Mouse (Mus musculus) mouse trophoblast stem cell (cell line): ENCODE measurements around the gene Cdc27.
"Not testable (repeated sequence)": the region's sequence is repeated elsewhere in the genome, so short reads cannot be mapped to it uniquely, and the experiment has no call there.

ENCODE experiments used
- in situ Hi-C, 2 experiments: fragments of 300-500 bp; cut with MseI, MboI; formaldehyde crosslinking; loops; 2 replicates in 1 of 2; 3 replicates in 1 of 2; pipeline ENCODE4 v1.15.1; 2025

Cdc27 gene

DNA sequence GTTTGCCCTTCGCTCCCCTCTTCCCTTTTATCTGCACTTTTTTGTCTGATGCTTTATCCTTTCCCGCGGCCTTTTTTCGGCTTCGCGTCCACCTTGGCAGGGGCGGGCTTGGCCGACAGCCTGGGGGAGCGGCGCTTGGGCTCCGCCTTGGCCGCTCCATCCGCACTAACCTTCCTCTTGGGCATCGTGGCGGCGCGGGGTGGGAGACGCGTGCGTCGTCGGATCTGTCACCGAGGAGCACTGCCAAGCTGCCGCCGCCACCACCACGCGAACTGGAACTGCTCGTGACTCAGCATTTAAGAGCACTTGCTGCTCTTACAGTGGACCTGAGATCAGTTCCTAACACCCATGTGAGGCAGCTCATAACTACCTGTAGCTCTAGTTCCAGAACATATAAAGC is 21.0 kb upstream of the Cdc27 start:
- in situ Hi-C loops: not testable (repeated sequence)

DNA sequence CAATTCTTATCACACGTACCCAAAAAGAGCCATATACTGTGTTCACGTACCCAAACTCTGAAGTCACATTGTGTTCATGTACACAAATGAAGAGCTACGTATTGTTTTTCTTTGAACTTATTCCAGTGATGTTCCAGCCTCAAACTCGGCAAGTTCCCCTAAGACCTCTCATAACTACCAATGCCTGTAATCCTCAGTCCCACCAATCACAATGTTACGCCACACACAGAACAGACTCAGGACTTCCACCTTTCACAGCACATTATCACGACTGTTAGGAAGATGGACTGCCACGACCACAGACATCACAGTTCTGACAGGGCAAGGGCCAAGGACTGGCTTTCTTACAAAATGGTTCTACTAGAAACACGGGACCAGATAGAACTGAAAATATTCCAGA is 20.1 kb upstream of the Cdc27 start:
- in situ Hi-C loops: not testable (repeated sequence)

DNA sequence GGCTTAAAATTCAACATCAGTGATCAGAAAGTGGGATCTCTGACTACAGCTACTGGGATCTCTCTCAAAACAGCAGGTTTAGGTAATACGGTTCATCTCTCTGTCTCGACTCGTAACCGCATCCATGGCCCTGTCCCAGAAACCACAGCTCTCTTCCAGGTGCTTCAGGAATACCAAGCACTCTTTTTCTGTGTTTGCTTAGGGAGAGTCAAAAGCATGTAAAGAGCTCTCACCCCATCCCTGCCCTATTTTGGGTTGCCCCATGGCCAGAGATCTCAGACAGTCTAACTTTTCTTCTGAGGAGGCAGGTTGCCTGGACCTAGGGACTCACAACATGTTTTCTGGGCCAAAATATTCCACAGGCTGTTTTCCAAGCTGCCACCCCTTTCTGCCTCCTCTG is 17.9 kb upstream of the Cdc27 start:
- in situ Hi-C loops: no loop called here

DNA sequence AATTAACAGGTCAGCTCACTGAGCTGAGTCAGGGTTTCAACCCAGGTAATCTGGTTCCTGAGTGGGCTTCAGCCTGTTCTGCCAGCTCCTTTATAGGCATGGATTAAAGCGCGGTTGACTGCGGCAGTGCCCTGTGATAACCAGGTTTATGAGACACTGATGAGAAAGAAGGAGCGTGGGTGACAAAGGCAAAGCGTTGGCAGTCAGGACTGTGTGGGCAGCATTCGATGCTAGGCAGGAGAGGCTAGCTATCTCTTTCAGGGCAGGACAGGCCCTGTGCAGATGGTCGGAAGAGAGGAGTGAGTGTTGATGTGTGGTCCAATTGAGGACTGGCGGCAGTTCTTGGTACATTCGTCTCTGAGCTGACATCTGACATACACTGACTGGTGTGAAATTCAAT is 17.3 kb upstream of the Cdc27 start:
- in situ Hi-C loops: no loop called here

DNA sequence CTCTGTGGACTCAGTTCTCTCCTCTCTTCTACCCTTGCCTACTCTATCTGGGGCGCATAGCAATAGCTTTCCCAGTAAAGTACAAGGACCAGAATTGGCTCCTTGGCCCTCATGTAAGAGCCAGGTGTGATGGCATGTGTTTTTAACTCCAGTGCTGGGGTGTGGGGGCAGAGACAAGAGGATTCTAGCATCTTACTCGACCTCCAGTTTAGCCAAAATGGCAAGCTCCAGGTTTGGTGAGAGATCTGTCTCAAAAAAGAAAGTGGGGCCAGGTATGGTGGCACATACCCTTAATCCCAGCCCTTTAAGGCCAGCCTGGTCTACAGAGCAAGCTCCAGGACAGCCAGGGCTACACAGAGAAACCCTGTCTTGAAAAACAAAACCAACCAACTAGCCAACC is 16.4 kb upstream of the Cdc27 start:
- in situ Hi-C loops: no loop called here

DNA sequence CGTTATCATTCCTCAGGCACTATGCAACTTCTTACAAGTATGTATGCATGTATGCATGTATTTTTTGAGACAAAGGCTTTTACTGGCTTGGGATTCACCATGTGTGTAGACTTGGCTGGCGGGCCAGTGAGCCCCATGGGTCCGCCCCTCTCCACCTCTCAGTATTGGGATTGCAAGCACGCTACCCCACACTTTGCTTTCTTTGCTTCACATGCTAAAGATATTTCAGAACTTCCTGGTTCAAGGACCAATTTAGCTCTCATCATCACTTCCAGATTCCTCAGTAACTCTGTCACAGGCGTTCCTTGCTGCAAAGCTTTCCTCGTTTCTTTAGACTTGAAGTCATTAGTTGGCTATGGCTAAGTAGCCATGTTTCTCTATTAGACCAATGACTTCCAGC is 15.7 kb upstream of the Cdc27 start:
- in situ Hi-C loops: no loop called here

DNA sequence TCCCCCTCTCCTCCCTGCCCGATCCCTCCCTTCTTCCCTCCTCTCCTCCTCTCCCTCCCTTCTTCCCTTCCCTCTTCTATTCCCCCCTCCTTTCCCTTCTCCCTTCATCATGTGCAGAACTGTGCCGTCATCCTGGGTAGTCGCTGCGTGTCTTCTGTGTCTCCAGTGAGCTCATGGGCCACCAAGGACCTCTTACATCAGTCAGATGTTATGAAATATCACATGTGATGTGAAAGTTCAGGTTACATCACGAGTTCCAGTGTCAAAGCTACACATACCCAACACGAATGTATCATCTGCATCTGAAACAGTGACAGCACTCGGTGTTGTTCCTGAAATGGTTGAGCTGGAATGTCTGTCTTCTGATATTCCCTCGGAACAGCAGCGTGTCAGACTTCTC is 14.8 kb upstream of the Cdc27 start:
- in situ Hi-C loops: no loop called here

DNA sequence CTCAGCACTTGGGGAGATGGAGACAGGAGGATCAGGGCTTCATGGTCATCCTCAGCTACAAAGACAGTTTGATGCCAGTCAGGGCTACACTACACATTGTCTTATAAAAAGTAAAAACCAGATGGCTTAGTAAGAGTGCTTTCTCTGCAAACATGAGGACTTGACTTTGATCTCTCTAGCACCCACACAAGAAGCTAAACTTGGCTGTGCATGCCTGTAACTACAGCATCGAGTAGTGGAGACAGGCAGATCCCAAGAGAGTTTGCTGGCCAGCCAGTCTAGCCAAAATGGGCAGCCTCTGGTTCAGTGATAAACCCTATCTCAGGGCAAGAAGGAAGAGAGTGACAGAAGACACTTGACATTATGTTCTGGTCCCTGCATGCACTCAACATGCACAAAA is 13.1 kb upstream of the Cdc27 start:
- in situ Hi-C loops: no loop called here

DNA sequence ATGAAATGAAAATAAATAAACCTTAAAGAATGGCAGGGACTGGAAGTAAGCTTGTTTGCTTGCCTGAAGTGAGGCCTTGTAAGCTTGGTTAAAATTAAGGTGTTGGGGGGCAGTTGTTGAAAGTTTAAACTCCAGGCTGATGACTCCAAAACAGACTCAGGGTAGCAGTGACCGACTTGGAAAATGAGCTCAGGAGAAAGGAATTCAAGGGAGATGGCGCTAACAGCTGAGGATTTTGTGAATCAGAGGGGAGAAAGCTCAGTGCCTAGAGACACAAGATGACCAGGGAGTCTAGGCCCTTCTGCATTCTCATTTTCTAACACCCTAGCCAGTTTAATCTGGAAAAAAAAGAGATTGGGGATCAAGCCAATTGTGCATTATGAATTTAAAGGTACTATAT is 10.6 kb upstream of the Cdc27 start:
- in situ Hi-C loops: no loop called here

DNA sequence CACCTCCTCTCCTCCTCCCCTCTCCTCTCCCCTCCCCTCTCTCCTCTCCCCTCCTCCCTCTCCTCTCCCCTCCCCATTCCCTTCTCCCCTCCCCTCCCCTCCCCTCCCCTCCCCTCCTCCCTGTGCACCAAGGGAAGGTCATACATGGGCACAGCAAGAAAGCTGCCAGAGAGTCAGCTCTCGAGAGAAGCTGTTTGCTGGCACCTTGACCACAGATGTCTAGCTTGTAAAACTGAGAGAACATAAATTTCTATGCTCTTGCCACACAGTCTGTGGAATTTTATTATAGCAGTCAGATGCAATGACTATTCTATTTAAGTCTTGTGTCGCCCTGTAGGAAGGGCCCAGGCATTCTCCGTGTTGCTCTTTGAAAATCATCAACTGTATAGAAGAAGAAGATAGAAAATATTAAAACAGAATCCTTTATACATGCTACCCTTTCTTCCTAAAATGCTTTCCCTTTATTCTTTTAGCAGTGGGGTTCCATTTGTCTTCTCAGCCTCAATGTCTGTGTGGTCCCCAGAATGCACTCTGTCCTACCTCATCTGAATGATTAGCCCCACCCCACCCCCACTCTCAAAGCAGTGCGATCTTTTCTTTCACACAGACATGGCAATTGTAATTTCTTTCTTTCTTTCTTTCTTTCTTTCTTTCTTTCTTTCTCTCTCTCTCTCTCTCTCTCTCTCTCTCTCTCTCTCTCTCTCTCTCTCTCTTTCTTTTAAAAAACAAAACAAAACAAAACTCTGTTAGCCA is 8.4 kb upstream of the Cdc27 start:
- in situ Hi-C loops: no loop called here

DNA sequence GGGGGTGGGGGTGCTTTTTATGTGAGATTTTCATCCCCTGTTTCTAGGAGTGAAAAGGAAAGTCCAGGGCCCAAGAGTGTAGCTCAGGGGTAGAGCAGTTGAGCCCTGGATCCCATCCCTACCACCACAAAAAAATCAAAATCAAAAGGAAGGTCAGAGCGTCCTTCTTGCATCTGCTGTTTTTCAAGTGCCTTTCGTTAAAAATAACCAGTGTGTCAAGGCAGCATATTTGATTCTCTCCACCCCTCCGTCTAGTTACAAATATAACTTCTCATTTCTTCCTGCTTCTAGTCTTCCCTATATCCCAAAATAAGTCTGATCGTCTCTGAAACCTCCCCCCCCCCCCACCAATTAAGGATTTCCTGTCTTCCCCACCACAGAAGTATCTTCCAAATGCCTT is 7.6 kb upstream of the Cdc27 start:
- in situ Hi-C loops: no loop called here

DNA sequence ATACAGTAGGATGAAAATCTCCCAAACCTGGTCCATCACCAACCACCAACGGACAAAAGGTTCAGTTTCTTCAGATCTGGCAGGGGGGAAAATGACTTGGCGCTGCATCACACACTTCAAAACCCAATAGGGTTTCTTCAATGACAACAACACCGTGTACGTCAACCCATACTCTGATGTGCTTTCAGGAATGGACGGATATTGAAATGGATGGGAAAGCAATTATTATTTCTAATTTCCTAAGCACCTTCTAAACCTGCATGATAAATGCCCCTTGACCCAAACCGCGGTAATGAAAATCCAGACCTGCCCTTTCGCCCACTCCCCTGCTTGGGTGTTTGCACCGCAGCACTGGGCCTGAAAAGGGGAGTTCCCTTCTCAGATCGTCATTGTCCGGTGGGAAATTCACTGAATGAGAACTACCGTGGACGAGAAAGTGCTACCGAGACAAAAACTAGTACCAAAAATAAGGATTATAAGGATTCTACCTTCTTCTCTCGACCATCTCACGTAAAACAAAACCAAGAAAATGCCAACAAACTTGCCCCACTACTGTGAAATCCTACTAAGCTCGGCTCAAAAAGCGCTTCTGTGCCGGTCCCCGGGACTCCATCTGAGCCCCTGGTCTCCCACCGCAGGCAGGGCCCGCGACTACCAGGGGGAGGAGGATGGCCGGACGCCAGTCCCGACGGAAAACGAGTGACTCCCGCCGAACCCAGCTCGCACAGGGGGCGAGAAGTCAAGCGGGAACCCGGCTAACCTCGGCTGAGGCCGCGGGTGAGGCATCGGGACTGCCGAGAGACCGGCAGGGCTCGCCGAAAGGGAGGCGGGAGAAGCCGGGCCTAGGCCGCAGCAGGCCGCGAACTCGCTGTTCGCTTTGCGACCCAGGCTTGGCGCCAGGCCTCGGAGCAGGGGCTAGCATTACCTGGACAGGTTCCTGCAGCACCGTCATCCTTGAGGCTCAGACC is 698 bp downstream of the Cdc27 start:
- in situ Hi-C loops: no loop called here

DNA sequence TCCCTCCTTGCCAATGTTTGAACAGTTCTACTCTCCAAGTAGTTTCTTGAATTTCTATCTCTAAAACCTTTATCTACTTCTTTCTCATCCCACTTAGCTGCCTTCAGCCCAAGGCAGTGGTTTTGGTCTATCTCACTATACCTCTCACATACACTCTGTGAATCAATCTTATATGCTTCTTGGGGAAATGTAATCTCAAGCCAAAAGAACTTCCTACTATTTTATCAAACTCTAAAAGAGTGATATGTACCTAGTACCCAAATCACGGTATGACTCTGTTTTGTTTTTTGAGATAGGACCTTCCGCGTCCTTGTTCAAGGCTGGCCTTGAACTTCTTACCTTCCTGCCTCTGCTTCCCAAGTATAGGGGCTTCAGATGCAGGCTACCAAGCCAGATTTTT is 2.9 kb downstream of the Cdc27 start:
- in situ Hi-C loops: no loop called here

DNA sequence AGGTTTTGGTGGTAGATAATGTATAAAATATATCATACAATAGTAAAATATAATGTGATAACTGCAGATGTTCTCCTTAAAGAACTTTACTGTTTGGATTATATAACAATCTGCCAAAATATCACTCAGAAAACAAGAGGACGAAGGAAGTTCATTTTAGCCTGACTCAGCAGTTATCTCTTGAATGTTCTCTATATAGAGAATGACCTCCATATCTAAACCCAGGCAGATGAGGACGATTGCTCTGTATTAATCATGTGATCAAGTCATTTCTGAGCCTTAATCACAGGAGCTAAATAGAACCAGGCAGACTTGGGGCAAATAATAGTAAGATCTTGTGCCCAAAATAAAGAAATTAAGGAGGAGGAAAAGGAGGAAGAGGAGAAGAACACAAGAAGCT is 5.9 kb downstream of the Cdc27 start:
- in situ Hi-C loops: no loop called here

DNA sequence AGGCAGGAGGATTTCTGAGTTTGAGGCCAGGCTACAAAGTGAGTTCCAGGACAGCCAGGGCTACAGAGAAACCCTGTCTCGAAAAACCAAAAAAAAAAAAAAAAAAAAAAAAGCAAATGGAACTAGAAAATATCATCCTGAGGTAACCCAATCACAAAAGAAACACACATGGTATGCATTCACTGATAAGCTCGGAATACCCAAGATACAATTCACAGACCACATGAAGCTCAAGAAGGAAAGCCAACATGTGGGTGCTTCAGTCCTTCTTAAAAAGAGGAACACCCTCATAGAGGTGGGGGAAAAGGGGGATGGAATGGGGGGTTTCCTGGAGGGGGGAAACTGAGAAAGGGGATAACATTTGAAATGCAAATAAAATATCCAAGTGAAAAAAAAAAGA is 7.1 kb downstream of the Cdc27 start:
- in situ Hi-C loops: not testable (repeated sequence)

DNA sequence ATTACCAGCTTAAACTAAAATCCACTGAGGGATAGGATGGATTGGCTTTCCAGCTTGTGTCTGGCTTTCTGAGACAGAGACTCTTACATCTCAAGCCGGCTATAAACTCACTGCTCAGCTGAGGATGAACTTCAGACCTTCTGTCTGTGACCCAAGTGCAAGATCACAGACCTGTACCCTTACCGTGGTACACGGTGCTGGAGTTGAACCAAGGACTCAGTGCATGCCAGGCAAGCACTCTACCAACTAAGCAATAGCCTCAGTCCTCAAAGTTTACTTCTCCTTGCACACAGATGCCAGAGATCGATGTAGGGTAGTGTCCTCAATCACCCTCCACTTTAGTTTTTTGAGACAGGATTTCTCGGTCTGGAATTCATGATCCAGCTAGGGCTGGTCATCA is 10.6 kb downstream of the Cdc27 start:
- in situ Hi-C loops: no loop called here

DNA sequence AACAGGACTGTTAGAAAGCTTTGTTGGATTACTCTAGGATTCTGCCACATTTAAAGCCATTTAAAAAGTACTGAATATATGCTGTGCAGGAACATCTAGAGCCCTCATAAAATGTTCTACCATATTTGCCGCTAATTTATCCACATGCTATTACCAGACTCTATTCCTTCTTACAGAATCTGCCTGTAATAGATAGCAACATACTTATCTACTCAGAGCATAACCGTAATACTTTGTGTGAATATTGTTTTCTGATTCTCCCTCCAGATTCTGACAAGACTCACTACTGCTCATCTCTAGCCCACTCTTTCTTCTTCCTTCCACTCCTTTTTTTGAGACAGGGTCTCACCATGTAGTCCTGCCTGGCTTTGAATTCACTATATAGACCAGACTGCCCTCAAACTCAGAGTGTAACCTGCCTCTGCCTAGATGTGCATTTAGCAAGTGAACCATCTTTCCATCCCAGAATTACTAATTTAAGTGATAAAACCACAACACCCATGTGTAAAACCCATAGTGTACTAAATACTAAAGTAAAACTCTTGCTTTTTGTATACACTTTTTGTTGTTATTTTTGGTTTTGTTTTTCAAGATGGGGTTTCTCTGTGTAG is 12.4 kb downstream of the Cdc27 start:
- in situ Hi-C loops: no loop called here

DNA sequence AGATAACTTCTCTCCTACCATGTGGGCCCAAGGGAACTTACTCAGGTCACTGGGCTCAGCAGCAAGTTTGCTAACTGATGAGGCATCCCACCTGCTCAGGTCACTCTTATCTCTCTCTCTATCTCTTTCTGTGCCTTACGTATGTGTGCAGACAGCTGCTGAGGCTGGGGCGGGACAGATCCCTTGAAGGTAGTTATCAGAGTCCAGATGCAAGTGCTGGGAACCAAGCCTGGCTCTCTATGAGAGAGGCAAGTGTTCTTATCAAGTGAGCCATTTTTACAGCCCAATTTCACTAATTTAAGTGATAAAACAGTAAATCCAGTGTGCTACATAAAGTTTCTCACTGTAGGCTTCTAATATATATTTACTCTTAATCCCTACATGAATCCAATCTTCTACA is 13.6 kb downstream of the Cdc27 start:
- in situ Hi-C loops: no loop called here

DNA sequence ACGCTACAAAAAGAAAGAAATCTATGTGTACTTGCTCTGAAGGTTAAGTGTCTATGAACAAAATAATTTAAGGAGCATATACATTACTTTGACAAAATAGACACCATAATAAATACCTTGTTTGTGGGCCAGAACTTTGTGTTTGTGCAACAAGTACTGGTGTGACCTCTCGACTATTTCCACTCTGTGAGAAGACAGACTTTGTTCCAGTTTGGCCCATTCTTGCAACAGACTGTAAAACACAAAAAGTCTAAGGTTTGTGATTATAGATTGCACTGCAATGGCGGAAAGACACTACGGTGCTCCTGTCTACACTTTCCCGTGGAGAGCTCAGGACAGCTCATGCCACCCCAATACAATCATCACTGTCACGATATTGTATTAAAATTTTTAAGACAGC is 24.5 kb downstream of the Cdc27 start:
- in situ Hi-C loops: no loop called here

DNA sequence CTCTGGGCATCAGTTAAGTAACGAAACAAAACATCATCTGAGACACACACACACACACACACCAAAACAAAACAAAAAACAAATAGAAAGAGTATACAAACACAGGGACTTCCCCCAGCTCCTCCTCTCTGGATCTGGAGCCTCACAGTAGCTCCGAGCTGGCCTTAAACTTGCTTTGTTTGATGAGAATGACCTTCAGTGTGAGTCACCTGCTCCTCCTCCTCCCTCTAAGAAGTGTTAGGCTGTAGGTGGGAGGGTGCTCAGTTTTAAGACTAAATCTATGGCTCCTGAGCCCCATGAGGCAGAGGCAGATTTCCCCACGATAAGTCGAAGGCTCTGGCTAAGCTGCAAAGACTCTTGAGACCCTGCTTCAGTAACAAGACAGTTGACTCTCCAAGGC is 38.0 kb downstream of the Cdc27 start:
- in situ Hi-C loops: no loop called here

DNA sequence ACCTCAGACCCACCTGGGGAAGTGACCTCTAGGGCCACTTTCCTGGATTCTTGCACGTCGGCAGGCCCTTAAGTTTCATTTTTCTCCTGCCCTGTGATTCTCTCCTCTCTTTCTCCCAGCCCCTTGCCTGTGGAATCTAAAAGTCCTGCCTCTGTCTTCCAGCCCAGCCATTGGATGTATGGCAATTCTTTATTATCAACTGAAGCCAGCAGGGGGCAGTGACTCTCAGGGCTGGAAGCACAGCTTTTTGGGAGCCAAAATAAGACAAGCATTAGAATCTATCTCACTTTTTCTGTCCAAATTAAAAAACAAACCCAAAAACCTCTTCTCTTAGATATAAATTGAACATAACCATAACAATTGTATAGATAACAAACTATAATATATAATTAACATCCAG is 39.8 kb downstream of the Cdc27 start:
- in situ Hi-C loops: no loop called here

DNA sequence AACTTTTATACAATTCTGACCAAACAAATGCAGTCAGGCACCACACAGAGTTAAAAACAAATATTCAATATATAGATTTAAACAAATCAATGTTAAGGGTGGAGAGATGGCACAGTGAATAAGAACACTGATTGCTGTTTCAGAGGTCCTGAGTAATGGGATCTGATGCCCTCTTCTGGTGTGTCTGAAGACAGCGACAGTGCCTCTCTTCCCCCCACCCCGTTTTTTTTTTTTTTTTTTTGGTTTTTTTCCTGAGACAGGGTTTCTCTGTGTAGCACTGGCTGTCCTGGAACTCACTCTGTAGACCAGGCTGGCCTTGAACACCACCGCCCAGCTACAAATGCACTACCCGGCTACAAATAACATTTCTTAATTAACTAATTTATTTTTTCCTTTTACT is 42.0 kb downstream of the Cdc27 start:
- in situ Hi-C loops: no loop called here

DNA sequence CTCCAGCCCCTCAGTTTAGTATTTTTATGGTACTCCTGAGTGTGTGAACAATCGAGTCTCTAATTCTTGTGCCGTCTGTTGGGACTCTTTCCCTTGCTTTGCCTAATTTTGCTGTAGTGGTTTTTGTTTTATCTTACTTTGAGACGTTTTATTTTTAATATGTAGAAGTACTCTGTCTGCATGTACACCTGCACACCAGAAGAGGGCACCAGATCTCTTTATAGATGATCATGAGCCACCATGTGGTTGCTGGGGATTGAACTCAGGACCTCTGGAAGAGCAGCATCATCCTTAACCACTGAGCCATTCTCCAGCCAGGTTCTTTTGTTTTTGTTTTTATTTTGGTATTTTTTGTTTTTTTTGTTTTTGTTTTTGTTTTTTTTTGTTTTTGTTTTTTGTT is 62.1 kb downstream of the Cdc27 start:
- in situ Hi-C loops: no loop called here
